Comparison of ENCODE assay signal across 12 mouse cellular contexts in the genomic region with DNA sequence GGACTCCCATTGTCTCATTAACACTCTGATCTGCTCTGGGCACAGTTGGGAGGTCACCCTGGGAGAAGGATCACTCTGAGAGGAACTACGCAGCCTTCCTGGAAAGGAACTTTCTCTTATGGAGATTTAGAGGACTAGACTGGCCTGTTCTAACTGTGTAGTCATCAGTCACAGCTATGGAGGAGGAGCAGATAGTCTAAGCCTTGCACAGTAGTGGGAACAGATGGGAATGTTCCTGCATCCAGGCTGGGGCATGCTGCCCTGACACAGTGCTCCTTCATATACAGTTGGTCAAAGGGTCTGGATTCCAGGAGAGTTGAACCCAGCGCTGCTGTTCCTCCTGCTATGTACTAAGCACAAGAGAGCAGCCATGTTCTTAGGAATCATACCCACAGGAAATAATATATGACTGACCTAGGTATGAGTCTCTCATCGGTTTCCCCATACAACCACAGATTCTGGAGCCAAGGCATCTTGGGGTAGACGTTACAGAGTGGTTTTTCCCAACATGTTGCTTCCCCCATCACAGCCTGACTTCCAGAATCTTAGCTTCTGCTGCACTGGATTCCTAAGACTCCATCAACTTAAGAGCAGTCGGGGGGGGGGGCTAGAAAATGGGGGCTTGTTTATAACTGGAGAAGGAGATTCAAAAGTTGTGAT. TPM values are rescaled to one million over a fixed set of nuclear protein-coding genes. Genes with fewer than 3 reads are reported as not detected.
DNase-seq lines count a peak whose midpoint lies in the region; ATAC-seq and TF ChIP-seq lines count a peak whose summit lies in the region.
"Had no signal": no experiment of that assay in that cellular context is flagged by ENCODE, and none has a peak within 500 bp of the region (broad histone marks: within the 10 kb centered on the region; RNA-seq: fewer than 3 reads in every experiment).

No protein-coding gene starts in this region.

- DNase-seq in forebrain, embryonic 10.5 days (ENCODE audit: extremely low spot score, low spot score), result no peak
- no peak for DNase-seq in intestine, embryonic 14.5 days (ENCODE audit: low spot score)
- DNase-seq in midbrain, postnatal 0 days (ENCODE audit: low spot score), result no peak
- DNase-seq in stomach, postnatal 0 days (ENCODE audit: low spot score), result no peak
- DNase-seq in embryo, embryonic 10 days (ENCODE audit: low spot score), result no peak
- DNase-seq: cerebellum, adult 11-12 months; lung, postnatal 36 days; thymus, adult 2 months had no signal

- H3K27ac ChIP-seq in forebrain, embryonic 10.5 days, result 0 out of 2 replicates have a peak overlapping the region, but pooled peaks have one; percentile 8
- no peak overlapping the region for H3K27ac ChIP-seq in forebrain, embryonic 16.5 days (ENCODE audit: low read length)
- peak overlapping the region; percentile 51 for H3K27ac ChIP-seq in intestine, embryonic 14.5 days (ENCODE audit: low read depth)
- H3K27ac ChIP-seq in intestine, postnatal 0 days (ENCODE audit: low read depth, low read length), result no peak overlapping the region
- no peak overlapping the region for H3K27ac ChIP-seq in midbrain, embryonic 13.5 days
- no peak overlapping the region for H3K27ac ChIP-seq in midbrain, postnatal 0 days (ENCODE audit: low read depth, low read length)
- H3K27ac ChIP-seq in stomach, postnatal 0 days (replicated peaks), result no peak overlapping the region
- H3K27ac ChIP-seq: neural tube, embryonic 15.5 days had no signal

- H3K4me3 ChIP-seq in forebrain, embryonic 10.5 days, result no peak overlapping the region
- H3K4me3 ChIP-seq in forebrain, embryonic 16.5 days (replicated peaks; ENCODE audit: low read length), result no peak overlapping the region
- no peak overlapping the region for H3K4me3 ChIP-seq in intestine, embryonic 14.5 days (ENCODE audit: low read depth, low read length)
- no peak overlapping the region for H3K4me3 ChIP-seq in intestine, postnatal 0 days (ENCODE audit: low read depth, low read length)
- no peak overlapping the region for H3K4me3 ChIP-seq in midbrain, embryonic 13.5 days (replicated peaks)
- no peak overlapping the region for H3K4me3 ChIP-seq in midbrain, postnatal 0 days (ENCODE audit: low read depth, low read length)
- no peak overlapping the region for H3K4me3 ChIP-seq in stomach, postnatal 0 days (ENCODE audit: low read depth, low read length)
- H3K4me3 ChIP-seq: neural tube, embryonic 15.5 days had no signal

- no peak for ATAC-seq in forebrain, embryonic 16.5 days
- no peak for ATAC-seq in intestine, embryonic 14.5 days (replicated peaks; ENCODE audit: low FRiP score, low TSS enrichment, low read depth)
- no peak for ATAC-seq in intestine, postnatal 0 days
- peak; percentile 19; the same call in 1 of the 2 replicates for ATAC-seq in midbrain, embryonic 13.5 days
- no peak for ATAC-seq in midbrain, postnatal 0 days (ENCODE audit: low FRiP score)
- ATAC-seq in stomach, postnatal 0 days (ENCODE audit: low FRiP score, low TSS enrichment), result 0 out of 2 replicates have a peak, but pooled peaks have one; percentile 33

- no peaks in the 10 kb centered on the region; the same call in 1 of the 2 replicates for H3K27me3 ChIP-seq in forebrain, embryonic 10.5 days (ENCODE audit: poor library complexity, severe bottlenecking)
- H3K27me3 ChIP-seq in forebrain, embryonic 16.5 days (replicated peaks; ENCODE audit: control insufficient read depth, insufficient read depth, low read length), result no peaks in the 10 kb centered on the region
- no peaks in the 10 kb centered on the region for H3K27me3 ChIP-seq in intestine, embryonic 14.5 days (replicated peaks; ENCODE audit: control insufficient read depth, insufficient read depth, low read length)
- H3K27me3 ChIP-seq in intestine, postnatal 0 days (replicated peaks; ENCODE audit: control insufficient read depth, insufficient read depth, low read length), result no peaks in the 10 kb centered on the region
- H3K27me3 ChIP-seq in midbrain, embryonic 13.5 days, result no peaks in the 10 kb centered on the region
- no peaks in the 10 kb centered on the region for H3K27me3 ChIP-seq in midbrain, postnatal 0 days (ENCODE audit: insufficient read depth, low read length)
- no peaks in the 10 kb centered on the region for H3K27me3 ChIP-seq in stomach, postnatal 0 days (ENCODE audit: control insufficient read depth, insufficient read depth, low read length)
- H3K27me3 ChIP-seq: neural tube, embryonic 15.5 days had no signal

- TF ChIP-seq CTCF in intestine, postnatal 0 days (IDR thresholded peaks at IDR 0.05; ENCODE audit: low read depth), result no peak
- TF ChIP-seq CTCF in midbrain, postnatal 0 days (IDR thresholded peaks at IDR 0.05), result no peak
- no peak for TF ChIP-seq CTCF in stomach, postnatal 0 days (IDR thresholded peaks at IDR 0.05; ENCODE audit: low read depth)

- WGBS in forebrain, embryonic 10.5 days, result 80% methylated on average over 5 of the region's 5 CpGs
- WGBS in forebrain, embryonic 16.5 days, result 74% methylated on average over 5 of the region's 5 CpGs
- WGBS in intestine, embryonic 14.5 days, result 52% methylated on average over 5 of the region's 5 CpGs
- 60% methylated on average over 5 of the region's 5 CpGs for WGBS in intestine, postnatal 0 days
- WGBS in midbrain, embryonic 13.5 days, result 83% methylated on average over 5 of the region's 5 CpGs
- WGBS in midbrain, postnatal 0 days, result 76% methylated on average over 5 of the region's 5 CpGs
- 56% methylated on average over 5 of the region's 5 CpGs for WGBS in stomach, postnatal 0 days

- H3K36me3 ChIP-seq in forebrain, embryonic 10.5 days (replicated peaks), result no peaks in the 10 kb centered on the region
- no peaks in the 10 kb centered on the region for H3K36me3 ChIP-seq in forebrain, embryonic 16.5 days (ENCODE audit: control insufficient read depth, insufficient read depth)
- H3K36me3 ChIP-seq in intestine, embryonic 14.5 days (ENCODE audit: control insufficient read depth, insufficient read depth, low read length), result no peaks in the 10 kb centered on the region
- no peaks in the 10 kb centered on the region for H3K36me3 ChIP-seq in intestine, postnatal 0 days (ENCODE audit: control insufficient read depth, insufficient read depth)
- no peaks in the 10 kb centered on the region for H3K36me3 ChIP-seq in midbrain, embryonic 13.5 days
- H3K36me3 ChIP-seq in midbrain, postnatal 0 days (ENCODE audit: insufficient read depth, low read length), result no peaks in the 10 kb centered on the region
- H3K36me3 ChIP-seq in stomach, postnatal 0 days (ENCODE audit: control insufficient read depth, insufficient read depth, low read length), result no peaks in the 10 kb centered on the region
- H3K36me3 ChIP-seq: neural tube, embryonic 15.5 days had no signal

- TF ChIP-seq EP300 in stomach, postnatal 0 days (optimal IDR thresholded peaks at IDR 0.05), result no peak

- H3K9ac ChIP-seq in forebrain, embryonic 16.5 days (replicated peaks; ENCODE audit: low read depth, low read length), result no peak overlapping the region
- H3K9ac ChIP-seq in intestine, embryonic 14.5 days (ENCODE audit: low read length), result no peak overlapping the region
- no peak overlapping the region for H3K9ac ChIP-seq in intestine, postnatal 0 days (ENCODE audit: low read depth, low read length)
- H3K9ac ChIP-seq in midbrain, embryonic 13.5 days (replicated peaks), result no peak overlapping the region
- no peak overlapping the region for H3K9ac ChIP-seq in midbrain, postnatal 0 days (replicated peaks; ENCODE audit: low read length, poor library complexity, severe bottlenecking)
- H3K9ac ChIP-seq in stomach, postnatal 0 days (ENCODE audit: low read length), result no peak overlapping the region
- H3K9ac ChIP-seq: neural tube, embryonic 15.5 days had no signal

- no peak overlapping the region for H3K4me2 ChIP-seq in forebrain, embryonic 16.5 days (ENCODE audit: low read length)
- H3K4me2 ChIP-seq in intestine, embryonic 14.5 days (ENCODE audit: low read length), result peak overlapping the region; percentile 28; the same call in 1 of the 2 replicates
- no peak overlapping the region for H3K4me2 ChIP-seq in intestine, postnatal 0 days (replicated peaks; ENCODE audit: low read depth)
- no peak overlapping the region for H3K4me2 ChIP-seq in midbrain, embryonic 13.5 days (replicated peaks)
- no peak overlapping the region for H3K4me2 ChIP-seq in midbrain, postnatal 0 days (ENCODE audit: low read depth, low read length, poor library complexity, severe bottlenecking)
- H3K4me2 ChIP-seq in stomach, postnatal 0 days (replicated peaks; ENCODE audit: low read depth), result no peak overlapping the region
- H3K4me2 ChIP-seq: neural tube, embryonic 15.5 days had no signal

- H3K9me3 ChIP-seq in forebrain, embryonic 10.5 days, result no peaks in the 10 kb centered on the region
- H3K9me3 ChIP-seq in forebrain, embryonic 16.5 days (ENCODE audit: control insufficient read depth, low read length), result no peaks in the 10 kb centered on the region
- no peaks in the 10 kb centered on the region for H3K9me3 ChIP-seq in intestine, embryonic 14.5 days (ENCODE audit: control insufficient read depth, low read length)
- H3K9me3 ChIP-seq in intestine, postnatal 0 days (ENCODE audit: control insufficient read depth), result no peaks in the 10 kb centered on the region
- H3K9me3 ChIP-seq in midbrain, embryonic 13.5 days, result no peaks in the 10 kb centered on the region
- no peaks in the 10 kb centered on the region for H3K9me3 ChIP-seq in midbrain, postnatal 0 days (ENCODE audit: low read length)
- H3K9me3 ChIP-seq in stomach, postnatal 0 days (ENCODE audit: control insufficient read depth, low read length), result no peaks in the 10 kb centered on the region
- H3K9me3 ChIP-seq: neural tube, embryonic 15.5 days had no signal

- peaks cover 29% of the 10 kb centered on the region for H3K4me1 ChIP-seq in forebrain, embryonic 10.5 days
- H3K4me1 ChIP-seq in forebrain, embryonic 16.5 days (replicated peaks; ENCODE audit: control insufficient read depth, insufficient read depth, low read length), result peaks cover 26% of the 10 kb centered on the region
- H3K4me1 ChIP-seq in intestine, embryonic 14.5 days (replicated peaks; ENCODE audit: control insufficient read depth, insufficient read depth, low read length), result peaks cover 31% of the 10 kb centered on the region
- H3K4me1 ChIP-seq in intestine, postnatal 0 days (replicated peaks; ENCODE audit: control insufficient read depth, insufficient read depth, low read length), result 0 out of 2 replicates have a peak, but pooled peaks cover 3% of the 10 kb centered on the region
- H3K4me1 ChIP-seq in midbrain, embryonic 13.5 days (replicated peaks), result peaks cover 26% of the 10 kb centered on the region
- peaks cover 11% of the 10 kb centered on the region; the same call in 1 of the 2 replicates for H3K4me1 ChIP-seq in midbrain, postnatal 0 days (ENCODE audit: insufficient read depth, low read length)
- H3K4me1 ChIP-seq in stomach, postnatal 0 days (replicated peaks; ENCODE audit: control insufficient read depth, insufficient read depth), result peaks cover 7% of the 10 kb centered on the region

RNA-seq across cellular contexts. Expression of a gene that starts 58.0 kb away (rescaled TPM):
- 58.0 and 58.9 TPM in 2 replicates for polyA plus RNA-seq in forebrain, embryonic 10.5 days (2016; fragmentation: Nextera tagmentation; extraction: Ambion mirVana)
- polyA plus RNA-seq in forebrain, embryonic 16.5 days (2015; fragmentation: Nextera tagmentation; extraction: Ambion mirVana), result 23.5 and 25.8 TPM in 2 replicates
- 32.9 and 36.8 TPM in 2 replicates for polyA plus RNA-seq in intestine, embryonic 14.5 days (2014; fragmentation: Nextera tagmentation; extraction: Ambion mirVana)
- 9.4 and 12.3 TPM in 2 replicates for polyA plus RNA-seq in intestine, postnatal 0 days (2015; fragmentation: Nextera tagmentation; extraction: Ambion mirVana)
- polyA plus RNA-seq in midbrain, embryonic 13.5 days (2015; fragmentation: Nextera tagmentation; extraction: Ambion mirVana), result 21.6 and 21.8 TPM in 2 replicates
- 3.1 and 3.5 TPM in 2 replicates for total RNA-seq in midbrain, postnatal 0 days (2014; rRNA removed)
- 3.8 and 5.3 TPM in 2 replicates for polyA plus RNA-seq in midbrain, postnatal 0 days (2015; fragmentation: Nextera tagmentation; extraction: Ambion mirVana)
- 10.5 and 13.4 TPM in 2 replicates for polyA plus RNA-seq in stomach, postnatal 0 days (2015; fragmentation: Nextera tagmentation; extraction: Ambion mirVana)

Comparison
In these comparisons a context has a peak if more than half of its experiments do, and no peak if none do; other contexts are left out.
1. H3K27ac ChIP-seq: peak in forebrain, embryonic 10.5 days (single experiment) and intestine, embryonic 14.5 days (single experiment); none in forebrain, embryonic 16.5 days (single experiment), intestine, postnatal 0 days (single experiment), midbrain, embryonic 13.5 days (single experiment), midbrain, postnatal 0 days (single experiment) and stomach, postnatal 0 days (single experiment).
2. ATAC-seq: peak in midbrain, embryonic 13.5 days (single experiment) and stomach, postnatal 0 days (single experiment); none in forebrain, embryonic 16.5 days (single experiment), intestine, embryonic 14.5 days (single experiment), intestine, postnatal 0 days (single experiment) and midbrain, postnatal 0 days (single experiment).